Mouse (Mus musculus) heart, embryonic 13.5 days (tissue): Measurements from ENCODE around the gene Pax1. TPM values are rescaled to one million over a fixed set of nuclear protein-coding genes. Genes with fewer than 3 reads are reported as not detected.

Source experiments
- ATAC-seq: fragments of 200-750 bp; cut with Nextera tagmentation; 2 replicates; pipeline ENCODE4 v1.8.0; 2017; ENCODE audit warnings: moderate TSS enrichment; ENCODE audit not compliant: insufficient number of reproducible peaks, low FRiP score, low TSS enrichment; ENCODE audit errors: extremely low read depth
- H3K27ac ChIP-seq: fragments of 300-500 bp; sonication (generic); replicated peaks from 2 replicates; pipeline ENCODE4 v1.5.1; 2015; ENCODE audit warnings: moderate library complexity, mild to moderate bottlenecking, inconsistent platforms
- H3K27me3 ChIP-seq: fragments of 300-500 bp; sonication (generic); replicated peaks from 2 replicates; pipeline ENCODE4 v1.6.1; 2015; ENCODE audit warnings: mild to moderate bottlenecking, inconsistent platforms
- H3K36me3 ChIP-seq: fragments of 300-500 bp; sonication (generic); 2 replicates; pipeline ENCODE4 v1.6.1; 2015; ENCODE audit warnings: mild to moderate bottlenecking, inconsistent platforms
- H3K4me1 ChIP-seq: fragments of 300-500 bp; sonication (generic); 2 replicates; pipeline ENCODE4 v1.6.1; 2015; ENCODE audit warnings: inconsistent platforms
- H3K4me2 ChIP-seq: fragments of 300-500 bp; sonication (generic); 2 replicates; pipeline ENCODE4 v1.6.1; 2015; ENCODE audit warnings: inconsistent platforms, mild to moderate bottlenecking, moderate library complexity
- H3K4me3 ChIP-seq: fragments of 300-500 bp; sonication (generic); 2 replicates; pipeline ENCODE4 v1.5.1; 2015; ENCODE audit warnings: moderate library complexity, mild to moderate bottlenecking, inconsistent platforms
- H3K9ac ChIP-seq: fragments of 300-500 bp; sonication (generic); 2 replicates; pipeline ENCODE4 v1.6.1; 2015; ENCODE audit warnings: inconsistent platforms, mild to moderate bottlenecking, moderate library complexity
- H3K9me3 ChIP-seq: fragments of 300-500 bp; sonication (generic); 2 replicates; pipeline ENCODE4 v1.6.1; 2016; ENCODE audit warnings: inconsistent platforms
- WGBS: fragments of 180-500 bp; shearing (Covaris S2); methylation state at CpG from one replicate; pipeline ENCODE4 v1.1.7; 2015; ENCODE audit warnings: mixed read lengths; 5-methylcytosine and 5-hydroxymethylcytosine counted together
- polyA plus RNA-seq: library from polyadenylated mRNA; unstranded; fragments of >200 nt; fragmentation: Nextera tagmentation; extraction: Ambion mirVana; gene quantifications from 2 replicates; pipeline ENCODE4 v1.2.1, GENCODE M21; 2015

The Pax1 gene
- polyA plus RNA-seq: 0.09 and 1.4 TPM in 2 replicates

GRCm38 (mm10) chr2:147361581-147361980, at the start of gene Pax1:
Gene Pax1, plus strand, starts transcription at chr2:147361925.
- WGBS: 2% methylated on average over 18 of the region's 18 CpGs
- Histone ChIP-seq H3K27me3 (peaks cover 96% of the 10 kb centered on the region), H3K4me2 (peak within 1 kb of the TSS; percentile 25), H3K9me3 (no peaks in the 10 kb centered on the region), H3K4me3 (peak within 1 kb of the TSS; percentile 21), H3K27ac (no peak within 1 kb of the TSS), H3K4me1 (peaks cover 24% of the 10 kb centered on the region), H3K36me3 (no peaks in the 10 kb centered on the region), H3K9ac (no peak within 1 kb of the TSS)
- no peak for ATAC-seq

GRCm38 (mm10) chr2:147321036-147321435, 40.7 kb upstream of the Pax1 start:
- 10% methylated on average over 9 of the region's 9 CpGs for WGBS
- Histone ChIP-seq H3K4me2 (no peak overlapping the region), H3K27me3 (peaks cover 27% of the 10 kb centered on the region), H3K4me3 (no peak overlapping the region), H3K36me3 (no peaks in the 10 kb centered on the region), H3K9me3 (no peaks in the 10 kb centered on the region), H3K9ac (no peak overlapping the region), H3K4me1 (no peaks in the 10 kb centered on the region), H3K27ac (no peak overlapping the region)
- ATAC-seq: no peak

DNA sequence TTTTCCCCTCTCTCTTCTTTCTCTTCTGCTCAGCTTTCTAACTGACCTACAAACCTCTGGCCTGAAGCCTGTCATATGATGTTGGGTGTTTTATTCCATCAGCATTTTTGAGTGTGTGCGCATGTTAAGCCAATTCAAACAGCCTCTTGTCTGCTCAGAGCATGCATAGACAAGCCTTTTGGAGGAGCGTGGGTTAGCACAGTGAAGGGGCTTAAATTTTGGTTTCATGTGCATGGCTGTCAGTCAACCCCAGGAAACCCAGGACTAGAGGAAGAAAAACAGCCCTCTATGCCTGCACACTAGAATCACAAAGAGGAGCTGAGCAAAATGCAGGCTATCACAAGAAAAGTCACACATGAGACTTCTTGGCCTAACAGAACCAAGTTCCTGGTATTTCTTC, 36.5 kb upstream of the Pax1 start:
- H3K36me3 ChIP-seq: no peaks in the 10 kb centered on the region
- H3K4me2 ChIP-seq: no peak overlapping the region
- no peak overlapping the region for H3K27ac ChIP-seq
- ATAC-seq: no peak
- no peaks in the 10 kb centered on the region for H3K4me1 ChIP-seq
- H3K9me3 ChIP-seq: no peaks in the 10 kb centered on the region
- peaks cover 16% of the 10 kb centered on the region for H3K27me3 ChIP-seq
- no peak overlapping the region for H3K9ac ChIP-seq
- no peak overlapping the region for H3K4me3 ChIP-seq
- WGBS: 74% methylated on average over 2 of the region's 2 CpGs

- Histone ChIP-seq H3K4me2 (no peak overlapping the region), H3K27ac (no peak overlapping the region), H3K9me3 (no peaks in the 10 kb centered on the region), H3K27me3 (no peaks in the 10 kb centered on the region; the same call in 1 of the 2 replicates), H3K36me3 (no peaks in the 10 kb centered on the region), H3K9ac (no peak overlapping the region), H3K4me3 (no peak overlapping the region), H3K4me1 (no peaks in the 10 kb centered on the region)
- no peak for ATAC-seq
- WGBS: 60% methylated on average over 2 of the region's 2 CpGs
Measured at GRCm38 (mm10) chr2:147332731-147333130, 29.0 kb upstream of the Pax1 start.

GRCm38 (mm10) chr2:147338729-147339128, 23.0 kb upstream of the Pax1 start:
- no peak overlapping the region for H3K27ac ChIP-seq
- no peak overlapping the region for H3K4me3 ChIP-seq
- no peaks in the 10 kb centered on the region for H3K4me1 ChIP-seq
- H3K9ac ChIP-seq: no peak overlapping the region
- no peaks in the 10 kb centered on the region for H3K9me3 ChIP-seq
- no peak overlapping the region for H3K4me2 ChIP-seq
- no peaks in the 10 kb centered on the region for H3K36me3 ChIP-seq
- no peak for ATAC-seq
- WGBS: 54% methylated on average over 15 of the region's 15 CpGs
- peaks cover 2% of the 10 kb centered on the region; the same call in 1 of the 2 replicates for H3K27me3 ChIP-seq

GRCm38 (mm10) chr2:147339796-147340195, 21.9 kb upstream of the Pax1 start:
- no peaks in the 10 kb centered on the region for H3K36me3 ChIP-seq
- H3K27ac ChIP-seq: no peak overlapping the region
- 78% methylated on average over 4 of the region's 4 CpGs for WGBS
- H3K4me1 ChIP-seq: no peaks in the 10 kb centered on the region
- H3K9ac ChIP-seq: no peak overlapping the region
- no peak overlapping the region for H3K4me2 ChIP-seq
- no peaks in the 10 kb centered on the region for H3K9me3 ChIP-seq
- no peak overlapping the region for H3K4me3 ChIP-seq
- peaks cover 3% of the 10 kb centered on the region; the same call in 1 of the 2 replicates for H3K27me3 ChIP-seq
- no peak for ATAC-seq

DNA sequence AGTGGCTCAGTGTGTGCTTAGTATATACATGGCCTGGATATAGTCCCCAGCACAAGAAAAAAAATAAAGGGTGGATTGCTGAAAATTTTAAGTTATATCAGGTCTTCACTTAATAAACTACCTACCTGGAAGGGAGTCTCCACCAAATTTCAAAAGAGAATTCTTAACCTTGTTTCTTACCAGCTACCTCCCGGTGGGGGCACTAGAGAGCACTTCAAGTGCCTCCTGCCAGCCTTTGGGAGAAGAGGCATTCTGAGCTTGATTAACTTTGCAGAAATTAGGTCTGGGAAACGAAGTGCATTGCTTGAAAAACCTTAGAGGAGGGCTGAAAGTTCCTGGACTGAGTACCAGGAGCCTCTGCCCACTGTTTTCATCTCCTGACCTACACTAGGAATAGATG, 19.5 kb upstream of the Pax1 start:
- peaks cover 5% of the 10 kb centered on the region for H3K27me3 ChIP-seq
- no peak overlapping the region for H3K27ac ChIP-seq
- no peak for ATAC-seq
- WGBS: 6% methylated on average over 2 of the region's 2 CpGs
- H3K9me3 ChIP-seq: no peaks in the 10 kb centered on the region
- no peaks in the 10 kb centered on the region for H3K36me3 ChIP-seq
- no peak overlapping the region for H3K9ac ChIP-seq
- no peak overlapping the region for H3K4me2 ChIP-seq
- no peak overlapping the region for H3K4me3 ChIP-seq
- no peaks in the 10 kb centered on the region for H3K4me1 ChIP-seq

GRCm38 (mm10) chr2:147359716-147360115, 2.0 kb upstream of the Pax1 start:
- ATAC-seq: no peak
- Histone ChIP-seq H3K4me3 (no peak overlapping the region), H3K27ac (no peak overlapping the region), H3K36me3 (no peaks in the 10 kb centered on the region), H3K4me2 (no peak overlapping the region), H3K4me1 (peaks cover 10% of the 10 kb centered on the region), H3K9ac (no peak overlapping the region), H3K27me3 (peaks cover 96% of the 10 kb centered on the region), H3K9me3 (no peaks in the 10 kb centered on the region)
- 6% methylated on average over 4 of the region's 4 CpGs for WGBS

GRCm38 (mm10) chr2:147360401-147360800, 1.3 kb upstream of the Pax1 start:
- Histone ChIP-seq H3K27me3 (peaks cover 96% of the 10 kb centered on the region), H3K4me1 (peaks cover 17% of the 10 kb centered on the region), H3K4me3 (no peak overlapping the region), H3K27ac (no peak overlapping the region), H3K9ac (no peak overlapping the region), H3K4me2 (no peak overlapping the region), H3K36me3 (no peaks in the 10 kb centered on the region), H3K9me3 (no peaks in the 10 kb centered on the region)
- ATAC-seq: no peak
- 5% methylated on average over 7 of the region's 7 CpGs for WGBS

- no peaks in the 10 kb centered on the region for H3K36me3 ChIP-seq
- H3K27me3 ChIP-seq: peaks cover 96% of the 10 kb centered on the region
- H3K4me3 ChIP-seq: no peak overlapping the region
- no peak overlapping the region for H3K9ac ChIP-seq
- no peaks in the 10 kb centered on the region for H3K9me3 ChIP-seq
- no peak overlapping the region for H3K27ac ChIP-seq
- H3K4me2 ChIP-seq: no peak overlapping the region
- 2% methylated on average over 5 of the region's 5 CpGs for WGBS
- H3K4me1 ChIP-seq: peaks cover 21% of the 10 kb centered on the region
- ATAC-seq: no peak
Measured at GRCm38 (mm10) chr2:147360856-147361255, 869 bp upstream of the Pax1 start.

- H3K4me2 ChIP-seq: peak overlapping the region; percentile 25
- H3K27me3 ChIP-seq: peaks cover 98% of the 10 kb centered on the region
- no peak overlapping the region for H3K27ac ChIP-seq
- H3K36me3 ChIP-seq: no peaks in the 10 kb centered on the region
- peaks cover 24% of the 10 kb centered on the region for H3K4me1 ChIP-seq
- 1% methylated on average over 18 of the region's 18 CpGs for WGBS
- no peak for ATAC-seq
- H3K9ac ChIP-seq: no peak overlapping the region
- H3K4me3 ChIP-seq: peak overlapping the region; percentile 21
- H3K9me3 ChIP-seq: no peaks in the 10 kb centered on the region
Measured at GRCm38 (mm10) chr2:147362316-147362715, 591 bp downstream of the Pax1 start.

- peaks cover 34% of the 10 kb centered on the region for H3K4me1 ChIP-seq
- no peak overlapping the region for H3K27ac ChIP-seq
- ATAC-seq: no peak
- H3K4me3 ChIP-seq: no peak overlapping the region
- H3K9ac ChIP-seq: no peak overlapping the region
- H3K9me3 ChIP-seq: no peaks in the 10 kb centered on the region
- peaks cover 100% of the 10 kb centered on the region for H3K27me3 ChIP-seq
- H3K4me2 ChIP-seq: no peak overlapping the region
- H3K36me3 ChIP-seq: no peaks in the 10 kb centered on the region
- WGBS: 7% methylated on average over 6 of the region's 6 CpGs
Measured at GRCm38 (mm10) chr2:147363401-147364130, 1.8 kb downstream of the Pax1 start.
